Mouse (Mus musculus): ENCODE data around the gene Dnah8.

- no peak for TF ChIP-seq CTCF (IDR thresholded peaks at IDR 0.05; ENCODE audit: insufficient read depth, low read depth, low read length)
- no peak for TF ChIP-seq POLR2A (IDR thresholded peaks at IDR 0.05; ENCODE audit: insufficient read depth, low read depth, low read length)
Observed at GRCm38 (mm10) chr17:30581201-30581600, 43.0 kb upstream of the Dnah8 start.
